Mouse (Mus musculus): ENCODE data around the gene Lmtk2. TPM values are rescaled to one million over a fixed set of nuclear protein-coding genes. Genes with fewer than 3 reads are reported as not detected.

Lmtk2 gene
- total RNA-seq, 2 experiments from 2014 or later: 21.9 to 22.6 TPM

Other genes with a start within 250 kb of the Lmtk2 start
- gene Ankrd61, start 202.8 kb upstream of the Lmtk2 start, total RNA-seq (2021): not detected
- 10 to 100 TPM; 31.5 to 35.7 TPM for gene Aimp2, start 190.6 kb upstream of the Lmtk2 start, total RNA-seq (2021)
- gene Pms2, start 190.5 kb upstream of the Lmtk2 start, total RNA-seq (2021): 1 to 10 TPM; 5.6 to 7.6 TPM
- gene Gm42421, start 172.3 kb upstream of the Lmtk2 start, total RNA-seq (2021): under 1 TPM in 1 of 2 experiments, not detected in 1; 0.50 TPM
- gene Rsph10b, start 167.4 kb upstream of the Lmtk2 start, total RNA-seq (2021): under 1 TPM; 0.34 to 0.53 TPM
- 10 to 100 TPM; 28.8 to 29.6 TPM for gene Ccz1, start 85.6 kb upstream of the Lmtk2 start, total RNA-seq (2021)
- not detected for gene Ocm, start 73.8 kb upstream of the Lmtk2 start, total RNA-seq (2021)
- gene Bhlha15, start 89.8 kb downstream of the Lmtk2 start, total RNA-seq (2021): not detected
- gene Tecpr1, start 123.2 kb downstream of the Lmtk2 start, total RNA-seq (2021): 10 to 100 TPM; 29.5 to 34.7 TPM
- gene Bri3, start 144.0 kb downstream of the Lmtk2 start, total RNA-seq (2021): 100 to 1,000 TPM; 125 to 128 TPM

All from heart, postnatal 14 days (tissue).